Mouse (Mus musculus) E14TG2a.4 (cell line): ENCODE measurements around the gene Tvp23b.

Experiments used
- CTCF ChIP-seq: conservative IDR thresholded peaks from 2 replicates; pipeline ENCODE4 v1.5.1; 2014; ENCODE audit warnings: low read length
- NANOG ChIP-seq: IDR thresholded peaks from 2 replicates; pipeline ENCODE4 v1.6.1; 2014; ENCODE audit warnings: borderline replicate concordance, low read length, mixed read lengths

- TF ChIP-seq CTCF, result no peak
- TF ChIP-seq NANOG, result no peak
Measured at GRCm38 (mm10) chr11:62934795-62935514, 55.7 kb downstream of the Tvp23b start.
